Mouse (Mus musculus) liver, embryonic 14.5 days (tissue): Measurements from ENCODE around the gene Foxn1.

Source experiments
- CTCF ChIP-seq: IDR thresholded peaks from 2 replicates; pipeline ENCODE4 v1.5.1; 2016; ENCODE audit warnings: antibody characterized with exemption, low read depth, control low read depth
- EP300 ChIP-seq: IDR thresholded peaks from 2 replicates; pipeline ENCODE4 v1.6.1; 2016; ENCODE audit warnings: antibody characterized with exemption, low read depth

- TF ChIP-seq CTCF (no peak), EP300 (no peak)
Observed at GRCm38 (mm10) chr11:78348474-78348873, 37.9 kb downstream of the Foxn1 start.
